Mouse (Mus musculus): ENCODE data around the gene Hgfac.

DNA sequence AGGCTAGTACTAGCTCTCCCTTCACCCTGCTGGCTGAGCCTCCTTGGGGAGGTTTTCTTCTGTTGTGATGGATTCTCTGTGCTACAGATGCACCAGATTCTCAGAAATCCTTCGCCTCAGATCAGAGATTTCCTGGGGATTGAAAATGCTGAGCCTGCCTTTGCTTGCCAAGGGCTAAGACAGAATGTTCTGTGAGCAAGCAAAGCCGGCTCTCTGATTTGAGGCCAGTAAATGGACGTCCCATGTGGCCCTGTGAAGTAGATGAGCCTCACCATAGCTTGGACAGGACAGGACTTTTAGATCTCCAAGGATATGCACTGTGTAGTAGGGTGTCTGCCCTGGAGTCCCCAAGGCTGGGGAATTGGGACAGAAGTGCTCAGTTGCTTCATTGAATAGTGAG, 43.6 kb downstream of the Hgfac start:
- no peak for TF ChIP-seq CTCF (IDR thresholded peaks at IDR 0.05; ENCODE audit: borderline replicate concordance, insufficient read depth, low read depth, low read length)
- no peak for TF ChIP-seq POLR2A (IDR thresholded peaks at IDR 0.05; ENCODE audit: borderline replicate concordance, insufficient read depth, low read length)
